Mouse (Mus musculus): ENCODE measurements around the gene Pou3f3.

The Pou3f3 gene

DNA sequence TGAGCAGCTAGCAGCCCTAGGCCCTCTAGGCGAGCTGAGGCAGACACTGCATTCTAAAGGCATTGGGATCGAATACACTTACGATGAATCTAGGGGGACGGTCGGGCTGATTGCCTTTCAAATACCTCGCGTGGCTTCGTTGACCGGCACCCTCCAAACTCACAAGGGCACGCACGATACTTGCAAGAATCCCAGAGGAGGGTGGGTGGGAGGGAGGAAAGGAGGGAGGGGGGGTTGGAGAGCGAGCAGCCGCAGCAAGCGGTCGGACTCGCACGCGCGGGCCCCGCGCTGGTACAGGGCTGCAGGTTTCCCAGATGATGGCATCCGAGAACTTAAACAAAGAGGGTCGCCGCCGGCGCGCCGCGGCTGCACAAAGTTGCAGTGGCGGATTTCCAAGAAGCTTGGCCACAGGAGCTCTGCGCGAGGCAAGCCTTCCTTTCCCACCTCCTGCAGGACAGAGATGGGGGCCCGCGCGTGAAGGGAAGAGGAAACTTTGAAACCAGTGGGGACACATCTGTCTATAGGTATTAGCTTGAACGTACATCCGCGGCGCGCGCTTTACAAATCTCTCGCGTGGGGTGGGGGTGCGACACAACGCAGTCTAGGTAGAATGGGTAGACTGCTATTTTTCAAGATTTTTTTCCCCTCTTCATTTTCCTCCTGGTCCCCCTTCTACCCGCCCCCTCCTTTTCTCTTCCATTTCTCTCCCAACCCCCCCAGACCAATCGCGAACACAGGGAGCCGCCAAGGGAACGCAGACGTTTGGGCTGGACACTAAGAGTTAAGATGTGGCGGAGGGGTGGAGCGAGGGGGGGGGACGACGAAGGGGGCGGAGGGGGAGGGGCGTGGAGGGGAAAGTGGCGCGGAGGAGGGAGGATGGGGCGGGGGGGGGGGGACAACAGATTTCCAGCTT lies 647 bp upstream of the Pou3f3 start:
- DNase-seq (ENCODE audit: low spot score in 2 of 2) = no peak

DNA sequence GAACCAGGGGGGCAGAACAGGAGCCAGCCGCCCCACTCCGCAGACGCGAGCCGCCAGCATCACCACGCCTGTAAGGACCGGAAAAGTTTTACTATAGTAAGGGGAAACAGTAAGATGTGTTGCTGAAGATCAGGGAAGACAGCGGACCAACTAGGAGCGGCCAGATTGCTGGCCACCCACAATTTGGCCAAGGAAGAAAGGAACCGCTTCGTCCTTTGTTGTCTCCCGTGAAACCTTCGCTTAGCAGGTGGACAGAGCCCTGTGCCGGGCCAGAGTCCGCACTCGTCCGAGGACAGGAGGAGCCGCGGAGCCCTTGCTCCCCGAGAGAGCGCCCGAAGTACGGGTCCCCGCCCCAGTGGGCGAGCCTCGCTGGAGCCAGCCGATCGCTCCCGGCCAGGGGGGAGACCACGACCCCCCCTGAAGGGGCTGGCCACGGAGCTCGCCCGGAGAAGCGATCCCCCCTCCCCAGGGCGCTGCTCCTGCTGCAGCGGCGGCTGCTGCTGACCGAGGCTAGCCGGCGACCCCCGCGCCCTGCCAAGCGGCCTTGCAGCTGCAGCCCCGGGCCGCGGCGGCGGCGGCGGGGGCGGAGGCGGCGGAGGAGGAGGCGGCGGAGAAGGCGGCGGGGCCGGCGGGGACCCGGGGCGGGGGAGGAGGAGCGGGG lies 933 bp downstream of the Pou3f3 start:
- DNase-seq (ENCODE audit: low spot score in 2 of 2) = no peak

DNA sequence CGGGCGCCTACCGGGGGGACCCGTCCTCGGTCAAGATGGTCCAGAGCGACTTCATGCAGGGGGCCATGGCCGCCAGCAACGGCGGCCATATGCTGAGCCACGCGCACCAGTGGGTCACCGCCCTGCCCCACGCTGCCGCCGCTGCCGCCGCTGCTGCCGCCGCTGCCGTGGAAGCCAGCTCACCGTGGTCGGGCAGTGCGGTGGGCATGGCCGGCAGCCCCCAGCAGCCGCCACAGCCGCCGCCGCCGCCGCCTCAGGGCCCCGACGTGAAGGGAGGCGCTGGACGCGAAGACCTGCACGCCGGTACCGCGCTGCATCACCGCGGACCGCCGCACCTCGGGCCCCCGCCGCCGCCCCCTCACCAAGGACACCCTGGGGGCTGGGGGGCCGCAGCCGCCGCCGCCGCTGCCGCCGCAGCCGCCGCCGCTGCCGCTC lies 1.8 kb downstream of the Pou3f3 start:
- no peak for DNase-seq (ENCODE audit: low spot score in 2 of 2)

DNA sequence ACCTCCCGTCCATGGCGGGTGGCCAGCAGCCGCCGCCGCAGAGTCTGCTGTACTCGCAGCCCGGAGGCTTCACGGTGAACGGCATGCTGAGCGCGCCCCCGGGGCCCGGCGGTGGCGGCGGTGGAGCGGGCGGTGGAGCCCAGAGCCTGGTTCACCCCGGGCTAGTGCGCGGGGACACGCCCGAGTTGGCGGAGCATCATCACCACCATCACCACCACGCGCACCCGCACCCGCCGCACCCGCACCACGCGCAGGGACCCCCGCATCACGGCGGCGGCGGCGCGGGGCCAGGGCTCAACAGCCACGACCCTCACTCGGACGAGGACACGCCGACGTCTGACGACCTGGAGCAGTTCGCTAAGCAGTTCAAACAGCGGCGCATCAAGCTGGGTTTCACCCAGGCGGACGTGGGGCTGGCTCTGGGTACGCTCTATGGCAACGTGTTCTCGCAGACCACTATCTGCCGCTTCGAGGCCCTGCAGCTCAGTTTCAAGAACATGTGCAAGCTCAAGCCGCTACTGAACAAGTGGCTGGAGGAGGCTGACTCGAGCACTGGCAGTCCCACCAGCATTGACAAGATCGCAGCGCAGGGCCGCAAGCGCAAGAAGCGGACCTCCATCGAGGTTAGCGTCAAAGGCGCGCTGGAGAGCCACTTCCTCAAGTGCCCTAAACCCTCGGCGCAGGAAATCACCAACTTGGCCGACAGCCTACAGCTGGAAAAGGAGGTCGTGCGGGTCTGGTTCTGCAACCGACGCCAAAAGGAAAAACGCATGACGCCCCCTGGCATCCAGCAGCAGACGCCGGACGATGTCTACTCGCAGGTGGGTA lies 2.4 kb downstream of the Pou3f3 start:
- DNase-seq (ENCODE audit: low spot score in 2 of 2) = no peak

DNA sequence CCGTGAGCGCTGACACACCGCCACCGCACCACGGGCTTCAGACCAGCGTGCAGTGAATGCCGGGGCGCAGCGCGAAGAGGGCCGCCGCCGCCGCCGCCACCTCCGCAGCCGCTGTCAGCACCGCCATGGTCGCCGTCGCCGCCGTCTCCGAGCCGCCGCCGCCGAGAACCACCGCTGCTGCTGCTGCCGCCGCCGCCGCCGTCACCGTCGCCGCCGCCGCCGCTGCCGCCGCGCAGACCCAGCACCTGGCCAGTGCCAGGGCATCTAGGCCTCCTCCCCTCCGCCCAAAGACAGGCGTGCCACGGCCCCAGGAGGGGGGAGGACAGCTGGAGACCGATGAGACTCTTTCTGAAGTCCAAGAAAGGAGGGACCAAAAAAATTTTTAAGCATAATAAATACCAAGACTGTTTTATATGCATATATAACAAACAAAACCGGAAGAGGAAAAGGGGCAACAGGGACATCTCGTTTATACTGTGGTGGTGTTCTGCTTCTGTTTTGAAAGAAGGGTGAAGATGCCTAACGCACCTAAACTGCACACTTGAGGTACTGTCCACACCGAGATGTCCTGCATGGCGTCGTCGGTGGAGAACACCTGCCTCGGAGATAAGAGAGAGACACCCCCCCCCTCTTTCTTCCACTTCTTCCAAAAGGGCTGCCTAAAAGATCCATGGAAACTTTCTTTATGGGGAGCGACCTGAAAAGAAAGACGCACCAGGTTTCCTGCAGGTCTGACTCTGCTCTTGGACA lies 3.2 kb downstream of the Pou3f3 start:
- DNase-seq (ENCODE audit: low spot score in 2 of 2) = no peak

DNA sequence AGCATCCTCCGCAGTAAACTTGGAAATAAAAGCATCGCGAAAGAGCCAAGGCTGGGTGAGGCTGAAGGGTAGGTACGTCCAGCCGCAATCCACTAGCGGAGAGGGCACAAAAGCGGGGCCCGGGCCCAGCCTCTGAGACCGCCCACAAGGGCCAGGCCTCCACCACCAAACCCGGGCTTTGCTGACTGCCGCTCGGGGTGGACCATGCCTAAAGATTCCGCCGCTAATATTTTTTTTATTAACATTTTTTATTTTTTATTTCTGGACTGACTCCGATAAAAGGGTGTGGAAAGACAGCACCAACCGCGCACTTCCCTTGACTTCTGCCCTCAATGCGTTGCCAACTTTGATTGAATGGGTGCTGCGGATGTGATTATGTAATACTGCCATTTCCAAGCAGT lies 3.9 kb downstream of the Pou3f3 start:
- DNase-seq (ENCODE audit: low spot score in 2 of 2) = no peak

DNA sequence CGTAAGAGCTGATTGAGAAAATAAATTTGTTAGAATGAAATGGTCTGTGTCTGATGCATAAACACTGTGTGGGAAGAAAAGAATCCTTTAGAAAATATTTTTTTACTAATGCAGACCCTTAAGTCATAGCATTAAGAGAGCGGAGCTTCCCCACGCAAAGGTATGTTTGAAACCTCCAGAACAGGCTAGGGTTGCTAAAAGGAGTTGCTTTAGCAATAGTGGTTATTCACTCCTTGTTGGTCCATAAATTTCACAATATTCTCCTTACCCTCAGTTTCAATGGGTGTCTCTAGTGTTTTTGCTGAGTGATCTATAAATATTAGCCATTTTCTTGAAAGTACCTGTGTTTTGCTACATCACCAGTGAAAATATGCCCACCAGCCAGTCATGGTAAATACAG lies 4.6 kb downstream of the Pou3f3 start:
- DNase-seq (ENCODE audit: low spot score in 2 of 2) = no peak

DNA sequence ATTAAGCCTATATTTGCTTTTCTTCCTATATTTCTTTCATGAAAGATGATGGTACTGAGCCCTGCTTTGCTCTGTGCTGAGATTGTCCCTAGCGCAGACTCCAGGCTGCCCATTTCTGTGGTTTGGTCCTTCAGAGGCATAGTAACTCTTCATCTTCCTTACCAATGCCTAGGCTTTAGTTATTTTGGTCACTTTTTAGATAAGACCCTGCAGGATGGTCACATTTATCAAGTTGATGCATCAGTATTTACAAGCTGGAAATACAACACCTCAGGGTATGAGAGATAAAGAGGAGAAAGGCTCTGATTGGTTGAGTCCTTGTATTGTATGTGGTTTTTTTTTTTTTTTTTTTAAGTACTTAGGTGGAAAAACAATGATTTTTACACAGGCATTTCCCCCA lies 5.2 kb downstream of the Pou3f3 start:
- DNase-seq (ENCODE audit: low spot score in 2 of 2) = no peak

DNA sequence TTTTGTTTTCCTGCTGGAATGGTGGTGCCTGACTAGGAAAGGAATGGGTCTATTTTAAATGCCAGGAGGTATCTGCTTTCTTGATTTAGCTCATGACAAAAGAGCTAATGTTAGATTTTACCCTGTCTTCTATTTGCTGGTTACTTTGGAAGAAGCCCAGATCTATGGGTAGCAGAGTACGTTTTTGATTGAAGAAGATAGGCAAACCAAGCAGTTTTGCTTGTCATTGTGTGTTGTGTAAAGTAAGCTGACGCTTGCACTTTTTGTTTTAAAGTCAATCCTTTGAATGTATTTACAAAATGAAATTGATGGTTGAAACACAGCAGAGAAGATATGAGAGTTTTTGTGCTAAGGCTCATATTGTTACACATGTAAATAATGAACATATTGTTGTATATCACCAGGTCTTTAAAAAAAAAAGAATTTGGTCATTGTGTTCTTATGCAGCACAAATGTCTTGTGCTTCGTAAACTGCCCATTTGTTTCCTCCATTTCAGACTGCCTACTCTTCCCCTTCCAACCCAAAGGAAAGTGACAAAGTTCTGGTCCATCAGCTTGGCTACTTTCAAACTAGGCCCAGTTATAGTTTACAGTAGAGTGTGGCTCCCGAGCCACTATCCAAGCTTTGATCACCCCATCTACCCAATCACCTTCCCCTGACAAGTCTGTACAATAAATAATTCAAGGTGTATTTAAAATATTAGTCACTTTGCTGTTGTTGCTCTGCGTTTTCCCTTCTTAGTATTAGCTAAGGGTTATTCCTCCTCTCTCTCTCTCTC lies 6.5 kb downstream of the Pou3f3 start:
- no peak for DNase-seq (ENCODE audit: low spot score in 2 of 2)

DNA sequence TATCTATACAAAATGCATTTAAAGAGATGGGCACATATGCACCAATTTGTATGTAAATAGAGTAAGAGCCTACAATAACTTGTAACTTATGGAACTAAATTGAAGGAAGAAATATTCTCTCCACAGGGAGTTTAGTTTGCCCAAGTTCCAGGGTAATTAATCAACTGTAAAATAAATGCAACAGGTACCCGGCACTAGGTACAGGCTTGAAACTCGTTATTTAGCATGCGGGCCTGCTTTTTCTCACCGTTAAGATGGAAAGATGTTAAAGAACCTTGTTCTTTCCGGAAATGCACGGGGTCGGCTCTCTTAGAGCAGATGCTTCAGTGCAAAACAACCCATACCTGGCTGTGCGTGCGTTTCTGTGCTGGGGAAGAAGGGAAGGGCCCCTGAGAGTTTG lies 7.4 kb downstream of the Pou3f3 start:
- no peak for DNase-seq (ENCODE audit: low spot score in 2 of 2)

DNA sequence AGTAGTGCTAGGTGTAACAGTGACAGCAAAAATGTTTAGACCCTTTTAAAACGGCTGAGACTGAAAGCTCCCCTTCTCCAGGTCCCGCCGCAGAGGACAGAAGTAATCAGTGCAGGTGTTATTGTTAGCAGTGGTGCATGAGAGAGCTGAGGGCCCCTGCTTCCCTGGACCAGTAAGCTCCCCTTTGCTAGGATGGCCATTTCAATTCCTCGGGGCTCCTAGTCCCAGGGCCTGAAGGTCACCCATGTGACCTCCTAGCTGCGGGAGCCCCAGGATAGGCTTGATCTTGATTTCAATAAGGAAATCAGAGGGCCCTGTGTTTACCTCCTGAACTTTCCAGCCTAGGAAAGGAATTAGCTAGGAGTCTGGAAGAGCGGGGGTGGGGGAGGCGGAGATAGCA lies 7.9 kb downstream of the Pou3f3 start:
- no peak for DNase-seq (ENCODE audit: low spot score in 2 of 2)

DNA sequence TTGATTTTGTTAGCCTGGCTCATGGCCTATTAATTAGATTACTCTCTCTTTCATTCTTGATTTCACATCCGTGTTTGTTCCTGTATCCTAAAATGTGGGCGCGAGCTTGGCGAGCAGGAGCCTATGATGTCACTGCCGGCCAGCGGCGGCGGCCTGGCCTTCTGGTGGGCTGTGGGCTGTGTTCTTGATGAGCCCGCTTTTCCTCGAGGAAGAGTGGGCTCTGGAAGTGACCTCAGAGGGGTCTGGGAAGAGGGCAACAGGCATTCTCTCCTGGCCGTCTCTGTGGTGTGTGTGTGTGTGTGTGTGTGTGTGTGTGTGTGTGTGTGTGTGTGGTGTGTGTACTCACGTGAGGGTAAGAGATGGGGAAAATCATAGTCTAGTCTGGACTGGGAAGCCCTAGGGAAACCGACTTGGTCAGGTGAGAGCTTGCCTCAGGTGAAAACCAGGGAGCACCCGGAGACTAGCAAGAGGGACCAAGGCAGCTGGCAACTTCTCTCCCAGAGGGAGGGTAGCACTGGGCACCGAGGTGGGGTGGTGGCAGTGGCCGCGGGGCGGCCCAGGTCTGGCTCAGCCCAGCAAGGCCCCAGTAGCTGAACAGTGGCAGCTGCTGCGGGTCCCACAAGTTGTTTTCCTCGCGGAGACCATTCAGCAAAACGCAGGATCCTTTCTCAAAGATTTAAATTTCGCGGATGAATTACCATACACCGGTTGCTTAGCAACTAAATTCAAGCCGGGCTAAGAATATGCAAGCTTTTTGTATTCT lies 8.5 kb downstream of the Pou3f3 start:
- no peak for DNase-seq (ENCODE audit: low spot score in 2 of 2)

DNA sequence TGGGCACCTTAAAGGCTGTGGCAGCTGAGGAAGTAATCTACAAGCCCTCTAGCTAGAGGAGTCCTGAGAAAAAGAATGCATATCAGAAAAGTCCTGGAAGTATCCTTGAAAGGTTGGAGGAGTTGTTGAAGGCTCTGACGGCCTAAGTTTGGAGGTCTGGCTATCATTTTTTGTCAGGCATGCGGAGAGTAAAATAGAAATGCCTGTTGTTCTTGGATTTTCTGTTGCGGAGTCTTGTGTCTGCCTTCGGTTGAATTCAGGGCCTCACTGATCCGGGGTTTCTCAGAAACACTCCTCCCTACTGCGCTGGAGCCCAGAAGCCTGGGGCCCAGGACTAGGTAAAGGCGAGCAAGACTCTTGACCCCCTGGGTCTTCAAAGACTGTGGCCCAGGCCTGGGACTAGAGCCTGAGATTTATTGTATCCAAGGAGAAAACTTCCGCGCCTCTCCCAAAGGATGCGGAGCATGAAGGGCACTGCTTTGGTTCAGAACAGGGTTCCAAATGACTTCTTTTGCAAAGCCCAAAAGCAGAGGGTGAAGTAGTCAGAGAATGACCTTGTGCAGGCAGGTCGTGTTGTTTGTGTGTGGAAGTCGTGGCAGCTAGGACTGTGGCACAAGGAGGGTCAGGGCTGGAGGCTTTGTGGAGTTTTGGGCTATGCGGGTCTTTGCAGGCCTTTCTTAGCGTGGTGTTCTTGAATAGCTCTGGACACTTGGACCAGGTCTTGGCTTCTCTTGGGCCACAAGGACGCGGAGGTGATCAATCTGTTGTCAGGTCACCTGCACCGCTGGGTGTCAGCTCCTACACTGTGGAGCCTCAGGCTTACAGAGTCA lies 9.6 kb downstream of the Pou3f3 start:
- no peak for DNase-seq (ENCODE audit: low spot score in 2 of 2)

DNA sequence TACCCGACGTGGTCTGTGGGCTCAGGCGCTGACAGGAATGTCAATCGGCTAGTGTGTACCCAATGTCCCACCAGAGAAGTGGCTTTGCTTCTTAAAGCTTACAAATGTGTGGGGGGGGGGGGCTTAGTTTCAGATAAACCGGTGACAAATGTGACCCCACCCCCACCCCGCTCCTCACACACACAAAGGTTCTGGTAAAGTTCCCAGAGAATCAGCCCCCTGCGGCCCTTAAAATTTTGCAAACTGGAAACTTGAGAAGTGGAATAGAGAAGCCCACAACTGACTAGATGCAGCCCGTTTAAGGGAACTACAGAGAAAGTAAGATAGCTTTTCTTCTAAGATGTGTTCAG lies 10.2 kb downstream of the Pou3f3 start:
- no peak for DNase-seq (ENCODE audit: low spot score in 2 of 2)

DNA sequence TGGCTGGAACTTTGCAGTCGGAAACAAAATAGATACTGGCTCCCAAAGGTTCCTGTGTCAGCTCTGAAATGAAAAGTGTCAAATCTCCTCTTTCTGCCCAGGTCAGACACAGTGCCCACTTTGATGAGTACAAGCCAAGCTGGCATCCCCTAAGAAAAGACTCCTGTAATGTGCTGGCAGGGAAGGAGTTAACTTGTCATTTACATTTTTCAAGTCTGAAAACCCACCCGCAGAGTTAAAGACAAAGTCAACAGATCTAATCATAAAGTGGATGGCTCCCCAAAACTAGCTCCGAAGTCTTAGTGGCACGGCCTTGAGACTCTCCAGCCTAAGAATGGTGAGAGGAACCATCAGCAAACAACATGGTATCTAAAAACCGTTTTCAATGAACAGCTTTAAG lies 11.6 kb downstream of the Pou3f3 start:
- no peak for DNase-seq (ENCODE audit: low spot score in 2 of 2)

DNA sequence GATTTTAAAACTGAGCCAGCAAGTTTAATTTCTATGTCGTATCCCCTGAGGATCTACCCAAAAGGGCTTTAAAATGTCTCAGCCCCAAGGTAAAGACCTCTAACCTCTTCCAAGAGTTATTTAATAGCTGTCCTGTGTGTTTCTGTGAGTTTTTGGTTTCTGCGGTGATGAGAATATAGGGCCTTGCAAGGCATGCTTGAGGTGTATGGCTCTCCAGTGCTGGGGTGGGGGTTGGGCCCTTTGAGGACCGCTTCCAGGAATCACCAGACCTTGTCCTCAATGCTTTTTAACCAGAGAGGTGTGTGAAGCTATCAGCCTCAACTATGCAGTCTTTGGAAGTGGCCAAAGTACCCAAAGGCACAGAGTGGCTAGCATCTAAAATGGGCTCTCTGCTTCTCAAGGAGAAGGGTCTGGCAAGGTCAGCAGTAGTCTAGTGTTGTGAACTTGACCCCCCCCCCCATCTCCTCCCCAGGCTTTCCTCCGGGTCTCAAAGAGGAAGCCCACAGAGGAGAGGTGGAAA lies 12.1 kb downstream of the Pou3f3 start:
- DNase-seq (ENCODE audit: low spot score in 2 of 2) = no peak

DNA sequence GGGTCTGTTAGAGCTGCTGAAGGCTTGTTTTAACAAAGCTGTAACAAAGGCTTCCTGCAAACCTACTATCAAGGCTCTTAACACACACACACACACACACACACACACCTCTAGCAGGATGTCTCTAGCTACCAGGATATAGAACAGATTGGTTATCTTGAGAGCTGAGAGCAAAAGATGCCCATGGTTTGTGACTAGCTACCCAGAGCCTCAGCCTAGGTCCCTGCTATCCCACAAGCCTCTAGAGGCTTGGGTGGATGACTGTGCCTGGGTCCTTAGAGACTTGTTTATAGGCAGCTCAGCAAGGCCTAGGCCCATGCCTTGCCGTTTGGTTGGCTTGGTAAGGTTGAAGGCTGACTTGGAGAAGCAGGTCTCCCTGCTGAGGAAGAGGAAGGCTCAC lies 13.5 kb downstream of the Pou3f3 start:
- DNase-seq (ENCODE audit: low spot score in 2 of 2) = no peak

DNA sequence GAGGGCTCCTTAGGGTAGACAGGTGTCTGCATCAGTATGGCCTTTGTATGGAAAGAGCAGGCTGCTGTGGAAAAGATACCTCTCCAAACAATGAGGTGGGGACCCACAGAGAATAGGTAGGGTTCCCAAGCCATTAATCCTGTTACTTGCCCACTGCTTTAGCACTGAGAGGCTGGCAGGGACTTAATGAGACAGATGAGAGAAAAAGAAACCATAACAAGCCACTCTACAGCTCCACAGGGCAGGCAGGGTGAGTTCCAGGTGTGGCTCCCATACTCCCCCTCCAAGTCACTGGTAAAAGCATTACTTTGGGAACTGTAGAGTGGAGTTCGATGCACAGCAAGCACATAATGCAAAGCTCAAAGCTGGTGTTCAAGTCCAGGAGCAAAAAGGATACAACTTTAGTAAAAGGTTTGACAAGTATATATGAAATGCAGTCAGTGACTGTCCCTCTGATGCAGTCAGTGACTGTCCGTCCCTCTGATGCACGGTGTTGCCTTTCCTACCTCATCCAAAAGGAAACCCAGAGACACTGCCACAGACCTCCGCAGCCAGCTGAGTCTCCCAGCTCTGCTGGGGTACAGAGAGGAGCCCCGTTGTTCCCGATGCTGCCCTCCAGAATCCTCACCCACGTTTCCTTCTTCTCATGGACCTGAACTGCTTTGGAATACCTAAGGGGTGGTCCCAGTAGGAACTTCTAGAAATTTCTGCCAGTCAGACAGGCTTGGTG lies 14.0 kb downstream of the Pou3f3 start:
- no peak for DNase-seq (ENCODE audit: low spot score in 2 of 2)

All from heart, adult 9 months (tissue).